Mouse (Mus musculus): ENCODE data around the gene Rbpjl.

The Rbpjl gene

GRCm38 (mm10) chr2:164402906-164403305, at the start of gene Rbpjl:
Gene Rbpjl, plus strand, starts transcription at chr2:164403141.
- in situ Hi-C loops (cut with MboI): loop anchor here (25.0 kb wide), 1 partner anchor 334 kb away; the partner anchor contains the start of genes Dnttip1 and Wfdc3

GRCm38 (mm10) chr2:164353356-164353755, 49.6 kb upstream of the Rbpjl start:
- in situ Hi-C loops (cut with MboI): no loop called here

GRCm38 (mm10) chr2:164356177-164356967, 46.6 kb upstream of the Rbpjl start:
- in situ Hi-C loops (cut with MboI): no loop called here

- in situ Hi-C loops (cut with MboI): no loop called here
Measured at GRCm38 (mm10) chr2:164358373-164358772, 44.6 kb upstream of the Rbpjl start.

- in situ Hi-C loops (cut with MboI): no loop called here
Measured at GRCm38 (mm10) chr2:164359031-164359430, 43.9 kb upstream of the Rbpjl start.

- in situ Hi-C loops (cut with MboI): no loop called here
Measured at GRCm38 (mm10) chr2:164359668-164360067, 43.3 kb upstream of the Rbpjl start.

GRCm38 (mm10) chr2:164360974-164361657, 41.8 kb upstream of the Rbpjl start:
- in situ Hi-C loops (cut with MboI): no loop called here

GRCm38 (mm10) chr2:164366947-164367346, 36.0 kb upstream of the Rbpjl start:
- in situ Hi-C loops (cut with MboI): no loop called here

- in situ Hi-C loops (cut with MboI): no loop called here
Measured at GRCm38 (mm10) chr2:164368620-164369105, 34.3 kb upstream of the Rbpjl start.

GRCm38 (mm10) chr2:164371371-164371770, 31.6 kb upstream of the Rbpjl start:
- in situ Hi-C loops (cut with MboI): no loop called here

- in situ Hi-C loops (cut with MboI): no loop called here
Measured at GRCm38 (mm10) chr2:164372408-164373053, 30.4 kb upstream of the Rbpjl start.

- in situ Hi-C loops (cut with MboI): no loop called here
Measured at GRCm38 (mm10) chr2:164373187-164373586, 29.8 kb upstream of the Rbpjl start.

GRCm38 (mm10) chr2:164377478-164378426, 25.2 kb upstream of the Rbpjl start:
- in situ Hi-C loops (cut with MboI): loop anchor here (25.0 kb wide), 1 partner anchor 265 kb away; no protein-coding TSS in a partner anchor

GRCm38 (mm10) chr2:164381726-164382125, 21.2 kb upstream of the Rbpjl start:
- in situ Hi-C loops (cut with MboI): loop anchor here (25.0 kb wide), 1 partner anchor 269 kb away; no protein-coding TSS in a partner anchor

- in situ Hi-C loops (cut with MboI): loop anchor here (25.0 kb wide), 1 partner anchor 271 kb away; no protein-coding TSS in a partner anchor
Measured at GRCm38 (mm10) chr2:164382971-164383370, 20.0 kb upstream of the Rbpjl start.

- in situ Hi-C loops (cut with MboI): loop anchor here (25.0 kb wide), 1 partner anchor 272 kb away; no protein-coding TSS in a partner anchor
Measured at GRCm38 (mm10) chr2:164383656-164384399, 19.1 kb upstream of the Rbpjl start.

GRCm38 (mm10) chr2:164385927-164386763, 16.8 kb upstream of the Rbpjl start:
- in situ Hi-C loops (cut with MboI): loop anchor here (25.0 kb wide), 1 partner anchor 274 kb away; no protein-coding TSS in a partner anchor

GRCm38 (mm10) chr2:164386953-164387352, 16.0 kb upstream of the Rbpjl start:
- in situ Hi-C loops (cut with MboI): loop anchor here (25.0 kb wide), 1 partner anchor 275 kb away; no protein-coding TSS in a partner anchor

GRCm38 (mm10) chr2:164389020-164389419, 13.9 kb upstream of the Rbpjl start, which contains the start of gene Slpi:
Gene Slpi, minus strand, starts transcription at chr2:164389095.
- in situ Hi-C loops (cut with MboI): loop anchor here (25.0 kb wide), 1 partner anchor 277 kb away; no protein-coding TSS in a partner anchor
